Mouse (Mus musculus) left cerebral cortex, postnatal 4 days (tissue): ENCODE measurements at regions not wholly inside any gene's neighbourhood (a gene's known extent, or its start where the extent isn't known, plus 50 kb on each side); places are given as distances from the start of the nearest gene placed in this dataset.

ENCODE experiments used
- DNase-seq: peaks from one replicate; pipeline ENCODE4 v3.0.0-alpha.2; 2022
- intact Hi-C: fragments of 180-260 bp; cut with DNase I; formaldehyde crosslinking; loops from one replicate; pipeline ENCODE4 v1.15.1; 2025

DNA sequence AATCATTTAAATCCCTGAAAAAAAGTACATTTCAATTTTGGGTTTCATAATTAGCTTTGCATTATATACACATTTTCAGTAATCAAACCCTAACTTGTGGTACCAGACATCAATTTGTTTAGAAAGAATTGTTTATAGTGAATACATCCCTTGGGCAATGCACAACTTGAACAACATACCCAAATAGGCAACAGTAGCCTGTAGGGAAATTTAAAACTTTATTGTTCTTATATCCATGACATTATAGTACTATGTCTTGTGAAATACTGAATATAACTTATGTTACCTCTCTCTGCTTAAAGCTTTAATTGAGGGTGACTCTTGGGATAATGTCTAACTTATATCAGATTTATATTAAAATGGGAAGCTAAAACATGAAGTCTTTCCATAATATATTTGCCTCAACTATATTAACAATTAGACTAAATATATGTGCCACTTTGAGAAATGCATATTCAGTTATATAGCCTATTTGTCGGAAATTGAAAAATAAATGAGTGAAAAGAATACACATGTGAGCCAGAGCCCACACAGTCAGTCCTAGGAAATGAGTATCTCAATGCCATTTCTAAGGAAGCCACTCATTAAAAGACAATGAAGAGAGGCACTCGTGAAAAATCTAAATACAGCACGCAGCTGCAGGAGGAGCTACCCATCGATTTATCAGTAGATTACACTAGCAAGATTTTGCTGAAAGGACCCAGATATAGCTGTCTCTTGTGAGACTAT lies 458.1 kb upstream of the Slitrk6 start:
- intact Hi-C loops = no loop called here

DNA sequence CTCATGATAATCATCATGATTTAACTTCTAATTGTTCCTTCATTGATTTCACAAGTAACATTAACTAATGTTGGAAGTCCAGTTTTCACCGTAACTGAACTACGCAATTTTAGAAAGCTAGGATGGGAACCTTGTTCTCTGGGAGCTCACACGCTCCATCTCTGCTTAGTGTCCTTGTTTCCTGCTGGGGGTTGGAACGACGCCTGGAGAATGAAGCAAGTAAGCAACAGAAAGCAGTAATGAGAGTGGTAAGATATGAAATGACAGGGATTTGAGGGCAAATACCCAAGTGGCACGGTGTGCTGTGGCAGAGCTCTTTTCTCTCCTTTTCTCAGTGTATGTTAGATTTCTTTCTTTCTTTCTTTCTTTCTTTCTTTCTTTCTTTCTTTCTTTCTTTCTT lies 448.0 kb upstream of the Slitrk5 start:
- peak; percentile 89 for DNase-seq

More for the DNA sequence above, 458.1 kb upstream of the Slitrk6 start:
- DNase-seq = no peak

DNA sequence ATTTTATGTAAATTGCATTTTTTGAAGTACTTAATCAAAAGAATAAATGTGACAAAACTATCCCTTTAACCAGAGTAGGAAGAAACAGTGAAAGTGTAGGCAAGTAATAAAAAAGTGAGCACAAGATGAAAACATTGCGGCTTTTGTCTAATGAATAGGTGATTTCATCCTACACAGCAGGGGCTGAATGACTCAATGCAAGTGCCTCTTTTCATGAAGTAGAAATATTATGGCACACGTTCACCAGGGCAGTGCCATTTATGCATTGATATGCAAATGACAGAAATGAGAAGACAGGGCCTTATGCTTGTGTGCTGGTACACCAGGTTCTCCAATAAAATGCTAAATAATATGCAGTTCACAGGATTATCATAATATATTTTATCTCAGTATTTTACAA lies 435.8 kb upstream of the Slitrk5 start:
- intact Hi-C loops = no loop called here

More for the DNA sequence above, 448.0 kb upstream of the Slitrk5 start:
- intact Hi-C loops = no loop called here

DNA sequence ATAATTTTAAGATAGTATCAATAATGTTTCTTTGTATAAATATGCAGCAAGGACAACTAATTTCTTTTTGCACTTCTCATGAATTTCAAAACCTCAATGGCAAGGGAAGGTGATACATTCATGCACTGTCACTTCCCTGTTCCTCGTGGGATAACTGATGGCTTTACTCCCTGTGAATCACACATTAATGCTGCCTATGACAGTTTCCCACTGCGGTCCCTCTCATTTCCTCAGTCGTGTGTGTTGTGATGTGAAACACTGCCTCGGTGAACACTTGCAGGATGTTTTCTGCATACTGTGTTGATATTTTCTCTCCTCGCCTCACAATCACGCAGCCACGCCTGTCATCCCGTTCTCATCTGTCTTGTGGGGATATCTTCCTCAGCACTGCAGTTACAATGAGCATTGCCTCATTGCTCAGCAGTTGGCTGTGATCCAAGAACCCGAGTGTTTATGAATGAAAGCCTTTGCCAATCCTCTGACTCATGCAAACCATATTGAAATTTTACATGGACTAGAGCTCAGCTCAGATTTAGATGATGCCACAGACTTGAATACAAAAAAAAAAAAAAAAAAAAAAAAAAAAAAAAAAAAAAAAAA lies 425.4 kb upstream of the Slitrk5 start:
- intact Hi-C loops = no loop called here
- DNase-seq = peak; percentile 86

More for the DNA sequence above, 435.8 kb upstream of the Slitrk5 start:
- DNase-seq = no peak

DNA sequence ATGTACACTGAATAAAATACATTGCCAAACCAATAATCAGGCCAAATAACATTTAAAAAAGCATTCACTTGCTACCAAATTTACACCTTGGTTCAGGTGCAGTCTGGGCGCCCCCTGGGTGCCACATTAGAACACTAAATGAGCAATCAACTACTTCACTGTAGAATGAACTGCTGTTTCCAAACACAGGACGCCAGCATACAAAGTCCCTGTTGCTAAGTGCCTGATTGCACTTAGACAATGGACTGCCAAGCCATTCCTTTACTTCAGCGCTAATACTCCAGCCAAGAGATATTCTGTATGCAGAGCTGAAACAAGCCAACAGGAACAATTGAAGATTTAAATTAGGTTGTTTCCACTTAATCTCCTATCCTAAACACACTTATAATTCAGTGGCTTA lies 421.7 kb upstream of the Slitrk5 start:
- intact Hi-C loops = no loop called here
- DNase-seq = peak; percentile 5

DNA sequence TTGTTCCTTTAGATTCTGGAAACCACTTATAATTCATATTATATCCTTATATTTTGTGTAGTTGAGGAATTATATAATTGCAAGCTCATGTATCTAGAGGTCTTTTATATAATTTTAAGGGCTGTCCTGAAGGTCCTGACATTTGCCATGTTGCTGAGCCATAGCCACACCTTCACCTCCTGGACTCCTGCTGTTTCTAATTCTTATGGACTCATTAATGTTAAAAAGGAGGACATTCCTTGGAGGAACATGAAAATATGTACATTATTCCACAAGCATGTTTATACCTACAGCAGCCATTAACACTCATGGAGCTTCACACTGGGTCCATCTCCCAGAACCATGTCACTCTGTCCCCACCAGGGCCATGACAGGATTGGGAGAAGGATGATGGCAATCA lies 413.2 kb upstream of the Slitrk5 start:
- intact Hi-C loops = no loop called here

DNA sequence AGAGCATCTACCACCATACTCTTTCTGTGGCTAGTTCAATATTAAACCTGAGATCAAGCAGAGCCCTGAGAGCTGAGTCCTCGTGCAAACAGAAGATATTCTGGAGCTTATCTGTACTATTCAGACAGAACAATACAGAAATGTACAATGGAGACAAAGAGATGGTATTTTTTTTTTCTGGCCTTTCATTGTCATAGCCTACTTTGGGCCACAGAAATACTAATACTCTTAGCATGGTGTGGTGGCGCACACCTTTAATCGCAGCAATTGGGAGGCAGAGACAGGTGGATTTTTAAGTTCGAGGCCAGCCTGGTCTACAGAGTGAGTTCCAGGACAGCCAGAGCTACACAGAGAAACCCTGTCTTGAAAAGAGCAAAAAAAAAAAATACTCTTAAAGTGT lies 404.7 kb upstream of the Slitrk5 start:
- DNase-seq = no peak
- intact Hi-C loops = no loop called here

More for the DNA sequence above, 413.2 kb upstream of the Slitrk5 start:
- DNase-seq = no peak

DNA sequence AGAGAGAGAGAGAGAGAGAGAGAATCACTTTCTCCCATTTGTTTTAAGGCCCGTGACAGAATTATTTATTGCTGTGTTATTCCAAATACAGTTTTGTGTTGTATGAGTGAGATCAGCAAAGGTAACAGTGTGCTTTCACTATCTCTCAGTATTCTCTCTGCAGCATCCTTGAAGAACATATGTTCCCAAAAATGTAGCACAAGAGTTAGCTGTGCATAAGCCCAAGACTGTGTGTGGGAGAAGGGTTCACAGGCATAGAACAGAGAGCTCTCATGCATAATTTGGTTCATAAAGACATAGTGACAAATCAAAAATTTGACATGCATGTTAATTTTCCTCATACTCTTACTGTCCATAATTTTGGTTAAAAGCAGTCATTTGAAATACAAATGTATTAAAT lies 393.5 kb upstream of the Slitrk5 start:
- intact Hi-C loops = no loop called here
- DNase-seq = no peak

DNA sequence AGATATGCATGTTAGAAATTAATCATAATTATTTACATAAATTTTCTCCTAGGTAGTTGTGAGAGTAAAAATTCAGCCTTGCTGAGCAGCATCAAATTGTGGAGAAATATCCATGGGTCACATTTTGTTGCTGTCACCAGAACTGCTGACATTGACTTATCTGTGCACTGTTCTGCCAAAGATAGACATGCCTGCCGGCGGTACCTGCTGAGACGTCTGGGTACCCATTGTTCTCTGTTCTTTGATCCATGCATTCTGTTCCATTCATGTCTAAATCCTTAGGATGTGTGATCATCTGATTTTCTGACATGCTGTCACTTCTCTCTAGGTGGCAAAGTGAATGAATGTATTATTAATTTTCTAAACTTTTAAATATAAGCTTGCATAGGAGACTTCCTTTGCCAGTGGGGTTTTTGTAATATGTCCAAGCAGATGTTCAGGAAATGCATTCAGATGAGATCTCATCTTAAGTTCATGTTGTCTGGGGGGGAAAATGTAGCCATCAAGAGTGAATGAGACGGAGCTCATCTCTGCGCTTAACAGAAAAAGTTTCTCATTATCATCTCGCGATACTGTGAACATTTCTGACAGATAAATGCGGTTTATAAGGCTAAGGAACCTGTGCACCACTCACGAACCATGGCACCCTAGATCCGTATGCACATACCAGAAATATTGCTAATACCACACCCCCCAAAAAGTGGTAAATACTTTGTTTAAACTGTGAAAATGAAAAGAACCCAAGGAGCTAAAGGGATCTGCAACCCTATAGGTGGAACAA lies 391.0 kb upstream of the Slitrk5 start:
- DNase-seq = peak; percentile 30
- intact Hi-C loops = no loop called here

DNA sequence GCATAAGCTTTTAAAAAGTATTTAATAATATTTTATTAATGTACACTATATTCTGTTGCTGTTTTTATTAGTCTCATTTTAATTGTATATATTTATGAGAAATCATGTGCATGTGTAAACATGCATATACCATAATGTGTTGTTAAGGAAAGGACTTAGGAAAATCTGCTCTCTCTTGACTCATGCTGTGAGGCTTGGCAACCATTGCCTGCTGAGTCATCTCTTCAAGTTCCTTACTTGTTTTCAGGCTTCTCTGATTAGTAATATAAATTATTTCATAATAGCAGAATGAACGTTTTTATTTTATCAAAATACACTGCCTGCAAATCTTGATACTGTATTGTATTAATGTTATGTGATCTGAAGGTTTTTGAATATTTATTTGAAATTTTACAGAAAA lies 388.9 kb upstream of the Slitrk5 start:
- intact Hi-C loops = no loop called here
- DNase-seq = peak; percentile 27

DNA sequence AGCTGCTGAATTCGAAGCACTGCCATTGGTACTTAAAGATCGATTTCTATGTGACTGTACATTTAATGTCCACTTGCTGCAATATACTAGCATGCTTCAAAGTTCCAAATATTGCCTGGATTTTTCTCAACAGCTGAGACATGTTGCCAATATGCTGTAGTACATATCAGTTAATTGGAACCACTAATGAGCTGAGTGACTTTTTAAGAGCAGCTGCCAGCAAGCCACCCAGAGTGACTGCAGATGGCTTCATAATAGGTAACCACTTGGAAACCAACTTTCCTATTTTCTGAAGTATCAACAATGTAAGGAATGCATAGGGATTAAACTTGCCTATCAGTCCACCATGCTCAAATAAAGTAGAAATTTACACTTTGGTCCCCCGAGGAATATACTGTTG lies 379.4 kb upstream of the Slitrk5 start:
- intact Hi-C loops = no loop called here
- DNase-seq = peak; percentile 51

DNA sequence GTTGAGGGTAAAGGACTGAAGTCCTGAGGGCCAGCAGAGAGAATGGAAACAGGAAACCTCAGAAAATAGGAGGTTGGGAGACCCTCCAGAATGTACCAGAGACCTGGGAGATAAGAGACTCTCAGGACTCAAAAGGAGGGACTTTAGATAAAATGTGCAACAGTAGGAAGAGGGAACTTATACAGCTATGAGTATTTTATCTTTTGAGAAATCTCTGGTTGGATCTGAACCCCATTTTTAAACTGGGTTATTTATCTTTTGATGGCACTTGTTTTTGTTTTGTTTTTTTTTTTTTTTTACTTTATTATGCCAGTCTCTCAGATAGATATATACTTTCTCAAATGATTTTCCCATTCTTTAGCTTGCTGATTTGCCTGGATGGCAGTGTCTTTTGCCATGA lies 377.1 kb upstream of the Slitrk5 start:
- intact Hi-C loops = no loop called here
- no peak for DNase-seq

DNA sequence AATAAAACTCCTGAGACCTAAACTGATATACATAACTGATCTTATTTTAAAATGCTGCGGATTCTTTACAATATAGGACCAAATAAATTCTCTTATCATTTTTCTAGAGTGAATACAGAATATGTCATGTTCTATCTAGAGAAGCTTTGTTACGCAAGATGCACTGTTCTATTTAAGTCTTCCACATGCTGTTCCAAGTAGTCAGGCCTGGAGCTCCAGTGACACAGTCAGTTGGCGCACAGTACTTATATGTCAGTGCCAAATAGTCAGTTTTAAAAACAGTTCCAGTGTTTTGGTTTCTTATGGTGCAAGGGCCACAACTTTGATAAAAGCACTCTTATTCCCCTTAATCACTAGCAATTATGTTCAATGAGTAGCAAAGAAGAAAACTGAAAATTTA lies 344.3 kb upstream of the Slitrk5 start:
- intact Hi-C loops = no loop called here
- no peak for DNase-seq

DNA sequence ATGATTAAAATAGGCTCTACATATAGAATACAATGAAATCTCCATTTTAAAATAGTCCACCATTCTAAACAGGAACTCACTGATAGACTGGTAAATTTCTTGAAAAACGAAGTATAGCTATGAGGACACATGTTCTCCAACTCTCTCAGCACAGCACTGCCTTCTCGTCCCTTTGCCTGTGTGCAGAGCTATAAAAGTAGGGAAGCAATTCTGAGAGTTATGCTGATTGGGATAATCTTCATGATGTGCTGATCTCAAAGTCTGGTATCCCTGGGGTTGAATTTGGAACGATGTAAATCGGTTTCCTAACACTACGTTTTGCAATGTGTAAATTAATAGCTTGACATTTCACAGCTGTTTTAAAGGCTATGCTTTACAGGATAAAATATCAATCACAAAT lies 321.4 kb upstream of the Slitrk5 start:
- intact Hi-C loops = no loop called here
- DNase-seq = no peak

DNA sequence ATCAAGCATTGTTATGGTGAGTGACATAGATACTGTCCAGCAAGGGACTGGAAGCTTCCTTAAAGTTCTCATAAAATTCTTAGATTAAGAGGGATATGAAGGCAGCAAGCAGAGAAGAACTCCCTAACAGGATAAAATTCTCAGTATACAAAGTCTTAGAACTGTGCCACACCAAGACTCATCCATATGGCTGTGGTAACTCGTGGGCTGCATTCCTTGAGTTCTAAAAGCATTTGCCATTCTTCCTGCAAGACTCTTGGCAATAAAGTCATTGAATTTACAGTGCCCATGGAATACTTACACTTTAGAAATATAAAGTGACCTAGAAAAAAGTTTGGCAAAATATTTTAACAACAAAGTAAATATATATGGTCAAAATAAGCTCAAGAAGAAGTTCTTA lies 278.1 kb upstream of the Slitrk5 start:
- DNase-seq = no peak
- intact Hi-C loops = no loop called here

DNA sequence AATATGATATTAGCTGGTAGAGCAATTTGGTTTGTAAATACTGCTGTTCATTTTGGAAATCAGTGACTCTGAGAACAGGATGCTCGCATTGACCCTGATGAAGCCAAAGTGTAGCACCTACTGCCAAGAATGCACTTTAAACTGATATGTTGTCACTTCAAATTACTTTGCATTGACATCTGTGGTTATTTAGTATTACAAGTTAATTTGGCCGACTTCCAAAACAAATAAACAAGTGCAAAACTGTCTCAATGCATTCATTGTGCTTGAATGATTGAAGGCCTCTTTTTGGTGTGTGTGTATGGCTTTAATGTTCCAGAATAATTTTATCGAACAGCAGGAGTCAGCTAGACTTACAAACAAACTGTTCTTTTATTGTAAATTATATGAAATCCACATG lies 274.1 kb upstream of the Slitrk5 start:
- intact Hi-C loops = no loop called here
- peak; percentile 14 for DNase-seq

DNA sequence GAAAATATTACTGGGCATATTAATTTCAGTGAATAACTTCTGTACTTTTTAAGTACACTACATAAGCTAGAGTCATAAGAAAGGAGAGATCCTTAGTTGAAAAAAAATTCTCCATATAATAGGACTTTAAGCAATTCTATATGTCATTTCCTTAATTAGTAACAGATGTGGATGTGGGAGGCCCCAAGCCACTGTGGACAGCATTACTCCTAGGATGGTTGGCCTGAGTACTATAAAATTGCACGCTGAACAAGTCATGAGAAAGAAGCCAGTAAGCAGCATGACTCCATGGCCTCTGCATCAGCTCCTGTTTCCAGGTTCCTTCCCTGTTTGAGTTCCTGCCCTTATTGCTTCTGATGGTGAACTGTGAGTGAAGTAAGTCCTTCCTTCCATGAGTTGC lies 272.4 kb upstream of the Slitrk5 start:
- intact Hi-C loops = no loop called here
- DNase-seq = no peak

DNA sequence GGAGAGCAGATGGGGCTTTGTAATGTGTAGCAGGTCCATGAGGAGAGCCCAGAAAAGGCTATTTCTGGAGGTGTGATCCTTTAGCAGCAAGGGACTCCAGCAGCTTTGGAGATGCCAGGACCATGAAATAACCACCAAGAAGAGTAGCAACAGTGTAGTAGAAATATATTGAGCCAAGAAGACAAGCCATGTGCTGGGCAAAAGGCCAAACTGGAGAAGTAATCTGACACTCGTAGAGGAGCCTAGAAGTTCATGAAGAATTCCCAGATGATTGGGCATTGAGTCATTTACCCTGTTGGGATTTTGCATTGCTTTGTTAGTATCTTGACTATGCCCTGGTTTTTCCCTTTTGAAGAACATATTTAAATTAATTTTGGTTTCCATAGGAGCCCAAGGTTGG lies 271.3 kb upstream of the Slitrk5 start:
- DNase-seq = no peak
- intact Hi-C loops = no loop called here

DNA sequence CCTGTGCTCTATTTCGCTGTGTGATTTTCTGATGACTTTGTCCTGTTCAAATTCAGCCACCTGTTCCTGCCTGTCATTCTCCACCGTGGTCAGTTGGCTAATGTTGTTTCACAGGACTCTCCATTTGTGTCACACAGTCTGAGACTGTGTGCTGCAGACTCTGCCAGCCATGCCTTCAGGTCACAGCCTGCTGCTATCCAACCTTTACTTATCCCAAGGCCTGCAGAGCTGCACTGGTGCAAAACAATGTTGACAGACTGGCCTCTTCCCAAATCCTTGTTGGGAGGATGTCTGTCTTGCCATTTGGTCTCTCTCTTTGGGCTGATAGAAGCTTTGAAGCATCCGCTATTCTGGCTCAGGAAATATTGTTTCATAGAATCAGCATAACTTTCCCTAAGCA lies 261.4 kb upstream of the Slitrk5 start:
- DNase-seq = peak; percentile 67

DNA sequence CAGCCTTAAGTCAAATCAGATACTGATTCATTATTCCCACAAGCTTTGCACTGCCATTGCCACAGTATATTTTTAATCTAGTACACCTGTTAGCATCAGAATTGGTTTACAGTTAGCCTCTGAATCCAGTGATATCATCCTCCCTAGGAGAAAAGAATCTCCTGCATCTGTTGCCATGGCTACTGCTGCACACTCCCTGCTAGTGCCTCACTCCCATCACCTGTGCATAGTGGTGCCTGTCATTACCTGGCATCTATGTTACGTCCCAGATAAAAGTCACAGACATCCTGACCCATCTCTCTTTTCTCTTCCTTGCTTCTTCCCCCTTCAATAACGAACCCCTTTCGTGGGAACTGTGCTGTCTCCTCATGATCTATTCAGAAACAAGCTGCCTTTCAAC lies 256.4 kb upstream of the Slitrk5 start:
- intact Hi-C loops = no loop called here
- DNase-seq = no peak

More for the DNA sequence above, 261.4 kb upstream of the Slitrk5 start:
- intact Hi-C loops = no loop called here

DNA sequence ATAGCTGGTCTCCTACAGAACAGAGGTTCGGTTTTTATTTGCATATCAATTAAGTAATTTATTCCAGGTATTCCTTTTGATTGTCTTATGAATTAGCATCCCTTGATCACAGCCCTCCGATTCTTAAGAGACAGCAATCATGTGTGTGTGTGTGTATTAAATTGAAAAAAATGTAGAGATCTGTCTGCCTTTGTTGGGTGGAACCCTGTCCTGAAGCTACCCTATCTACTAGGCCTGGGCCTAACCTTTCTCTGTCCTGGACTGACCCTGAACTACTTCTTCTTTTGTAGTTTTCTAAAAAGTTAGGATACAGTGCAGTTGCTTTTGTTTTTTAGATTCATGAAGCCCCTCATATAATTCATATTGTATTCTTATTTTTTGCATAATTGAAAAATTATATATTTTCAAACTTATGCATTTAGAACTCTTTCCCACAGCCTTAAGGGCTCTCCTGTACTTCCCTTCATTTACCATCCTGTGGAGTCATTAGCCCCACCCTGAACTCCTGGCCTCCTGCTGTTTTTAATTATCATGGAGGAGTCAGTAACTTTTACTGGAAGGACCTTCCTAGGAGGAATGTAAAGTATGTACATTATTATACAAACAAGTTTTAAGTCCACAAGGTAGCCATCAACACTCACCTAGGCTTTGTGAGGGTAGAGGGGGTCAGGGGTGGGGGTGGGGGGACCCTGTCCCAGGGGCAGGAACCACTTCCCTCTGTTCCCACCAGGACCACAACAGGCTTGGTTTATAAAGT lies 245.6 kb upstream of the Slitrk5 start:
- no peak for DNase-seq
- intact Hi-C loops = no loop called here
